Mouse (Mus musculus): ENCODE results near the gene Ctnnbl1. TPM values are rescaled to one million over a fixed set of nuclear protein-coding genes. Genes with fewer than 3 reads are reported as not detected.
A peak's percentile ranks its signal among the peaks of the same experiment; 100 is the strongest.

Ctnnbl1 gene
- polyA plus RNA-seq, 1 experiment from 2014 or later: 106 TPM

GRCm38 (mm10) chr2:157838206-157838923 lies 101.2 kb downstream of the Ctnnbl1 start:
- Histone ChIP-seq H3K27ac (ENCODE audit: low read depth, low read length) (no peak overlapping the region), H3K27me3 (ENCODE audit: control insufficient read depth, insufficient read depth, low read length) (no peaks in the 10 kb centered on the region), H3K4me1 (ENCODE audit: control insufficient read depth, insufficient read depth, low read length) (peaks cover 11% of the 10 kb centered on the region), H3K4me3 (ENCODE audit: low read depth, low read length) (no peak overlapping the region), H3K36me3 (ENCODE audit: control insufficient read depth, insufficient read depth, low read length) (no peaks in the 10 kb centered on the region), H3K9ac (ENCODE audit: low read length) (no peak overlapping the region), H3K9me3 (ENCODE audit: control insufficient read depth, low read length) (no peaks in the 10 kb centered on the region), H3K4me2 (ENCODE audit: low read depth) (no peak overlapping the region)
- DNase-seq (ENCODE audit: low spot score) (peak; percentile 6), ATAC-seq (ENCODE audit: insufficient read depth, low FRiP score, low TSS enrichment) (no peak)
- 94% methylated on average over 13 of the region's 13 CpGs for WGBS

- peak; percentile 8 for DNase-seq (ENCODE audit: low spot score)
- no peak overlapping the region for H3K4me3 ChIP-seq (ENCODE audit: low read depth, low read length)
- no peaks in the 10 kb centered on the region for H3K9me3 ChIP-seq (ENCODE audit: control insufficient read depth, low read length)
- H3K36me3 ChIP-seq (ENCODE audit: control insufficient read depth, insufficient read depth, low read length): no peaks in the 10 kb centered on the region
- no peaks in the 10 kb centered on the region for H3K27me3 ChIP-seq (ENCODE audit: control insufficient read depth, insufficient read depth, low read length)
- no peak overlapping the region for H3K9ac ChIP-seq (ENCODE audit: low read length)
- no peak for ATAC-seq (ENCODE audit: insufficient read depth, low FRiP score, low TSS enrichment)
- H3K27ac ChIP-seq (ENCODE audit: low read depth, low read length): peak overlapping the region; percentile 11; the same call in 1 of the 2 replicates
- no peak overlapping the region for H3K4me2 ChIP-seq (ENCODE audit: low read depth)
- peaks cover 11% of the 10 kb centered on the region for H3K4me1 ChIP-seq (ENCODE audit: control insufficient read depth, insufficient read depth, low read length)
Measured at GRCm38 (mm10) chr2:157840641-157841078, 103.5 kb downstream of the Ctnnbl1 start.

- DNase-seq (ENCODE audit: low spot score) (peak; percentile 9), ATAC-seq (ENCODE audit: insufficient read depth, low FRiP score, low TSS enrichment) (no peak)
- H3K27ac ChIP-seq (ENCODE audit: low read depth, low read length): peak overlapping the region; percentile 35; the same call in 1 of the 2 replicates
- H3K4me2 ChIP-seq (ENCODE audit: low read depth): no peak overlapping the region
- no peak overlapping the region for H3K9ac ChIP-seq (ENCODE audit: low read length)
- no peaks in the 10 kb centered on the region for H3K9me3 ChIP-seq (ENCODE audit: control insufficient read depth, low read length)
- H3K36me3 ChIP-seq (ENCODE audit: control insufficient read depth, insufficient read depth, low read length): no peaks in the 10 kb centered on the region
- H3K4me1 ChIP-seq (ENCODE audit: control insufficient read depth, insufficient read depth, low read length): peaks cover 11% of the 10 kb centered on the region
- no peaks in the 10 kb centered on the region for H3K27me3 ChIP-seq (ENCODE audit: control insufficient read depth, insufficient read depth, low read length)
- WGBS: 62% methylated on average over 6 of the region's 6 CpGs
- H3K4me3 ChIP-seq (ENCODE audit: low read depth, low read length): no peak overlapping the region
Measured at GRCm38 (mm10) chr2:157841121-157841520, 103.9 kb downstream of the Ctnnbl1 start.

- DNase-seq (ENCODE audit: low spot score) (peak; percentile 7), ATAC-seq (ENCODE audit: insufficient read depth, low FRiP score, low TSS enrichment) (no peak)
- no peak overlapping the region for H3K4me2 ChIP-seq (ENCODE audit: low read depth)
- WGBS: 76% methylated on average over 2 of the region's 2 CpGs
- H3K9me3 ChIP-seq (ENCODE audit: control insufficient read depth, low read length): no peaks in the 10 kb centered on the region
- no peak overlapping the region for H3K9ac ChIP-seq (ENCODE audit: low read length)
- no peak overlapping the region for H3K4me3 ChIP-seq (ENCODE audit: low read depth, low read length)
- peaks cover 2% of the 10 kb centered on the region; the same call in 1 of the 2 replicates for H3K4me1 ChIP-seq (ENCODE audit: control insufficient read depth, insufficient read depth, low read length)
- no peaks in the 10 kb centered on the region for H3K27me3 ChIP-seq (ENCODE audit: control insufficient read depth, insufficient read depth, low read length)
- no peak overlapping the region for H3K27ac ChIP-seq (ENCODE audit: low read depth, low read length)
- no peaks in the 10 kb centered on the region for H3K36me3 ChIP-seq (ENCODE audit: control insufficient read depth, insufficient read depth, low read length)
Measured at GRCm38 (mm10) chr2:157844746-157845145, 107.5 kb downstream of the Ctnnbl1 start.

GRCm38 (mm10) chr2:157845831-157846230 lies 108.6 kb downstream of the Ctnnbl1 start:
- H3K27me3 ChIP-seq (ENCODE audit: control insufficient read depth, insufficient read depth, low read length): no peaks in the 10 kb centered on the region
- no peaks in the 10 kb centered on the region for H3K36me3 ChIP-seq (ENCODE audit: control insufficient read depth, insufficient read depth, low read length)
- no peak overlapping the region for H3K4me2 ChIP-seq (ENCODE audit: low read depth)
- ATAC-seq (ENCODE audit: insufficient read depth, low FRiP score, low TSS enrichment) (no peak), DNase-seq (ENCODE audit: low spot score) (no peak)
- H3K27ac ChIP-seq (ENCODE audit: low read depth, low read length): no peak overlapping the region
- no peaks in the 10 kb centered on the region for H3K9me3 ChIP-seq (ENCODE audit: control insufficient read depth, low read length)
- H3K4me3 ChIP-seq (ENCODE audit: low read depth, low read length): no peak overlapping the region
- WGBS: 88% methylated on average over 5 of the region's 5 CpGs
- H3K4me1 ChIP-seq (ENCODE audit: control insufficient read depth, insufficient read depth, low read length): peaks cover 2% of the 10 kb centered on the region; the same call in 1 of the 2 replicates
- no peak overlapping the region for H3K9ac ChIP-seq (ENCODE audit: low read length)

GRCm38 (mm10) chr2:157853135-157853534 lies 115.9 kb downstream of the Ctnnbl1 start:
- Histone ChIP-seq H3K27ac (ENCODE audit: low read depth, low read length) (no peak overlapping the region), H3K36me3 (ENCODE audit: control insufficient read depth, insufficient read depth, low read length) (no peaks in the 10 kb centered on the region), H3K4me2 (ENCODE audit: low read depth) (no peak overlapping the region), H3K27me3 (ENCODE audit: control insufficient read depth, insufficient read depth, low read length) (no peaks in the 10 kb centered on the region), H3K9me3 (ENCODE audit: control insufficient read depth, low read length) (no peaks in the 10 kb centered on the region), H3K4me1 (ENCODE audit: control insufficient read depth, insufficient read depth, low read length) (no peaks in the 10 kb centered on the region), H3K4me3 (ENCODE audit: low read depth, low read length) (no peak overlapping the region), H3K9ac (ENCODE audit: low read length) (no peak overlapping the region)
- no peak for DNase-seq (ENCODE audit: low spot score)
- ATAC-seq (ENCODE audit: insufficient read depth, low FRiP score, low TSS enrichment): no peak
- 90% methylated on average over 3 of the region's 3 CpGs for WGBS

- Histone ChIP-seq H3K4me1 (ENCODE audit: control insufficient read depth, insufficient read depth, low read length) (0 out of 2 replicates have a peak, but pooled peaks cover 3% of the 10 kb centered on the region), H3K9me3 (ENCODE audit: control insufficient read depth, low read length) (no peaks in the 10 kb centered on the region), H3K4me2 (ENCODE audit: low read depth) (no peak overlapping the region), H3K27me3 (ENCODE audit: control insufficient read depth, insufficient read depth, low read length) (no peaks in the 10 kb centered on the region), H3K9ac (ENCODE audit: low read length) (no peak overlapping the region), H3K4me3 (ENCODE audit: low read depth, low read length) (no peak overlapping the region), H3K27ac (ENCODE audit: low read depth, low read length) (no peak overlapping the region), H3K36me3 (ENCODE audit: control insufficient read depth, insufficient read depth, low read length) (no peaks in the 10 kb centered on the region)
- no peak for DNase-seq (ENCODE audit: low spot score)
- ATAC-seq (ENCODE audit: insufficient read depth, low FRiP score, low TSS enrichment): no peak
- WGBS: 57% methylated on average over 6 of the region's 6 CpGs
Measured at GRCm38 (mm10) chr2:157855814-157856213, 118.6 kb downstream of the Ctnnbl1 start.

- H3K4me1 ChIP-seq (ENCODE audit: control insufficient read depth, insufficient read depth, low read length): 0 out of 2 replicates have a peak, but pooled peaks cover 3% of the 10 kb centered on the region
- H3K36me3 ChIP-seq (ENCODE audit: control insufficient read depth, insufficient read depth, low read length): no peaks in the 10 kb centered on the region
- no peak overlapping the region for H3K27ac ChIP-seq (ENCODE audit: low read depth, low read length)
- WGBS: 85% methylated on average over 3 of the region's 3 CpGs
- H3K27me3 ChIP-seq (ENCODE audit: control insufficient read depth, insufficient read depth, low read length): no peaks in the 10 kb centered on the region
- ATAC-seq (ENCODE audit: insufficient read depth, low FRiP score, low TSS enrichment): no peak
- no peaks in the 10 kb centered on the region for H3K9me3 ChIP-seq (ENCODE audit: control insufficient read depth, low read length)
- H3K4me3 ChIP-seq (ENCODE audit: low read depth, low read length): no peak overlapping the region
- no peak overlapping the region for H3K9ac ChIP-seq (ENCODE audit: low read length)
- no peak overlapping the region for H3K4me2 ChIP-seq (ENCODE audit: low read depth)
- no peak for DNase-seq (ENCODE audit: low spot score)
Measured at GRCm38 (mm10) chr2:157857496-157857895, 120.3 kb downstream of the Ctnnbl1 start.

- H3K4me1 ChIP-seq (ENCODE audit: control insufficient read depth, insufficient read depth, low read length): 0 out of 2 replicates have a peak, but pooled peaks cover 3% of the 10 kb centered on the region
- H3K9me3 ChIP-seq (ENCODE audit: control insufficient read depth, low read length): no peaks in the 10 kb centered on the region
- DNase-seq (ENCODE audit: low spot score) (no peak), ATAC-seq (ENCODE audit: insufficient read depth, low FRiP score, low TSS enrichment) (no peak)
- no peak overlapping the region for H3K27ac ChIP-seq (ENCODE audit: low read depth, low read length)
- H3K4me3 ChIP-seq (ENCODE audit: low read depth, low read length): no peak overlapping the region
- no peak overlapping the region for H3K9ac ChIP-seq (ENCODE audit: low read length)
- no peak overlapping the region for H3K4me2 ChIP-seq (ENCODE audit: low read depth)
- no peaks in the 10 kb centered on the region for H3K27me3 ChIP-seq (ENCODE audit: control insufficient read depth, insufficient read depth, low read length)
- 79% methylated on average over 7 of the region's 7 CpGs for WGBS
- H3K36me3 ChIP-seq (ENCODE audit: control insufficient read depth, insufficient read depth, low read length): no peaks in the 10 kb centered on the region
Measured at GRCm38 (mm10) chr2:157858317-157858716, 121.1 kb downstream of the Ctnnbl1 start.
